Mouse (Mus musculus): ENCODE measurements at regions not wholly inside any gene's neighbourhood (a gene's known extent, or its start where the extent isn't known, plus 50 kb on each side); places are given as distances from the start of the nearest gene placed in this dataset.
"Not testable (repeated sequence)": the region's sequence is repeated elsewhere in the genome, so short reads cannot be mapped to it uniquely, and the experiment has no call there.

DNA sequence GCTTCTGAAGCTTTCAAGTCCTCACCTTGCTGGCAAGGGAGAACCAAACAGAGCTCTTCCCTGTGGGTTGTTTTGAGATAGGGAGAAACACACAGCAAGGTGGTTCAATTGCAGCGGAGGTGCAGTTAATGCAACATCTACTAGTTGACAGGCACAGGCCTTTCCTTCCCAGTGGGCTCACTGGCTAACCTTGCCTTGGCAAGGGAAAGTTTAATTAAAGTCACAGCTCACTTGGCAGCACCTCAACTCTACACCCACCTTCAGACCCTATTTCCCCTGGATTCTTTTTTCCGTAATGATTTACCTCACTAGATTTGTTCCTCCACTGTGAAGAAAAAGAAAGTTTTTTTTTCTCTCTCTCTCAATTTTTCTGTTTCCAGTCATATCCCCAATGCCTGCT, 314.5 kb downstream of the Tlr4 start:
- Histone ChIP-seq H3K27me3 (replicated peaks; ENCODE audit: low read depth, poor library complexity, severe bottlenecking) (no peaks in the 10 kb centered on the region), H3K27ac (replicated peaks) (no peak overlapping the region), H3K9me3 (no peaks in the 10 kb centered on the region), H3K36me3 (replicated peaks) (no peaks in the 10 kb centered on the region), H3K4me1 (no peaks in the 10 kb centered on the region), H3K4me3 (no peak overlapping the region)
- DNase-seq (ENCODE audit: low spot score) = no peak
- WGBS = 90% methylated on average over 2 of the region's 2 CpGs

DNA sequence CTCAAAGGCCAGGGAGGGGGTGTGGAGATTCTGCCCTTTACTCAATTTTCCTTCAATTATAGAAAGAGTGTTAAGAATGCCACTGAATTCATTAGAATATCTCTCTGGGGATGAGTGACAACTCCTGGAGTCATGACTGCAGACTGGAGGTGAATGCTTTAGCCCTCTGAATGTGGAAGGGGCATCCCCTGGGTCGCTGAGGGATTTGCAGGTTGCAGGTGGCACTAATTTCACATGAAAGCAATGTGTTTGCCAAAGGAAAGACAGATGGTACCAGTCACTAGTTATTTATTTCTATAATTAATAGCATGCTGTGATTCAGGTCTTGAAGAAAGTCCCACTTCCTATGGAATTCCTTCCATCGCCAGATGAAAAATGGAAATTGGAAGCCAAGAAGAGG, 321.1 kb downstream of the Tlr4 start:
- Histone ChIP-seq H3K27me3 (replicated peaks; ENCODE audit: low read depth, poor library complexity, severe bottlenecking) (no peaks in the 10 kb centered on the region), H3K4me3 (no peak overlapping the region), H3K9me3 (no peaks in the 10 kb centered on the region), H3K27ac (replicated peaks) (no peak overlapping the region), H3K4me1 (no peaks in the 10 kb centered on the region), H3K36me3 (replicated peaks) (no peaks in the 10 kb centered on the region)
- peak; percentile 14 for DNase-seq (ENCODE audit: low spot score)
- WGBS = 56% methylated on average over 2 of the region's 2 CpGs

DNA sequence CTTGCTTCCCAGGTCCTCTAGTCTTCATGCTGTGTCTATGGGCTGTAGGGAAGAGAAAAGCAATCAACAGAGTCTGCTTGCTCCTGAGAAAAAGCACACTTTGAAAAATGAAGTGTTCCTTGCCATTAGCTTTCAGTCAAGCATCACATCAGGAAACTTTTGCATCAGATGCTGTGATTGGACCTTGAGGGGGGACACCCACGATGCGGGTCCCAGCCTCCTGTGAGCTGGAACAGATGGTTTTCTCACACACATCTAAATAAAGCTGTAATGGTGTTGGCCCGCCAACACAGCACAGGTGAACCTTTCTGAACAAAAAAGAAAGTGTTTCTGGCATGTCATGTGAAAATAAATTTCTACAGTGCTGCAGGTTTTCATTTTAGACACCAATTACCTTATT, 335.3 kb downstream of the Tlr4 start:
- H3K27me3 ChIP-seq (replicated peaks; ENCODE audit: low read depth, poor library complexity, severe bottlenecking) = no peaks in the 10 kb centered on the region
- H3K4me1 ChIP-seq = no peaks in the 10 kb centered on the region
- H3K36me3 ChIP-seq (replicated peaks) = no peaks in the 10 kb centered on the region
- WGBS = 86% methylated on average over 3 of the region's 3 CpGs
- H3K4me3 ChIP-seq = no peak overlapping the region
- no peaks in the 10 kb centered on the region for H3K9me3 ChIP-seq
- H3K27ac ChIP-seq (replicated peaks) = no peak overlapping the region
- no peak for DNase-seq (ENCODE audit: low spot score)

DNA sequence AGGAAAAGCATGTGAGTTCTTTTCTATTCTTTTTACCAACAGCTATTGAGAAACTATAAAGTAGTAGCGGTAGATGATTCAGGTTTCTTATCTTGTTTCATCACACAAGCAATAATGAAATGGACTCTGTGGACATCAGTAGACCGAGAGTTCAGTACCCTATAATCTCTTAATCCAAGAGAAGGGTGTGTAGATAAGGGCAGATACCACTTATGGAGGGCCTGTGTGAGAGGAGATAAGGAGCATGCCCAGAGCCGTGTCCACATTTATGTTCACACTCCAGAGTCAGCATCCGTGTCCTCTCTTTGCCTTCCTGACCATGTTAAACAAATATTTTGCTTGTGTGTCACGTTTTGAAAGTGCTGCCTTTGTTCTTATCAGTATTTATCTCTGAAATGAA, 340.3 kb downstream of the Tlr4 start:
- DNase-seq (ENCODE audit: low spot score) = no peak
- H3K4me1 ChIP-seq = no peaks in the 10 kb centered on the region
- H3K4me3 ChIP-seq = no peak overlapping the region
- 76% methylated on average over 5 of the region's 5 CpGs for WGBS
- no peaks in the 10 kb centered on the region for H3K9me3 ChIP-seq
- H3K27me3 ChIP-seq (replicated peaks; ENCODE audit: low read depth, poor library complexity, severe bottlenecking) = no peaks in the 10 kb centered on the region
- no peaks in the 10 kb centered on the region for H3K36me3 ChIP-seq (replicated peaks)
- H3K27ac ChIP-seq (replicated peaks) = no peak overlapping the region

DNA sequence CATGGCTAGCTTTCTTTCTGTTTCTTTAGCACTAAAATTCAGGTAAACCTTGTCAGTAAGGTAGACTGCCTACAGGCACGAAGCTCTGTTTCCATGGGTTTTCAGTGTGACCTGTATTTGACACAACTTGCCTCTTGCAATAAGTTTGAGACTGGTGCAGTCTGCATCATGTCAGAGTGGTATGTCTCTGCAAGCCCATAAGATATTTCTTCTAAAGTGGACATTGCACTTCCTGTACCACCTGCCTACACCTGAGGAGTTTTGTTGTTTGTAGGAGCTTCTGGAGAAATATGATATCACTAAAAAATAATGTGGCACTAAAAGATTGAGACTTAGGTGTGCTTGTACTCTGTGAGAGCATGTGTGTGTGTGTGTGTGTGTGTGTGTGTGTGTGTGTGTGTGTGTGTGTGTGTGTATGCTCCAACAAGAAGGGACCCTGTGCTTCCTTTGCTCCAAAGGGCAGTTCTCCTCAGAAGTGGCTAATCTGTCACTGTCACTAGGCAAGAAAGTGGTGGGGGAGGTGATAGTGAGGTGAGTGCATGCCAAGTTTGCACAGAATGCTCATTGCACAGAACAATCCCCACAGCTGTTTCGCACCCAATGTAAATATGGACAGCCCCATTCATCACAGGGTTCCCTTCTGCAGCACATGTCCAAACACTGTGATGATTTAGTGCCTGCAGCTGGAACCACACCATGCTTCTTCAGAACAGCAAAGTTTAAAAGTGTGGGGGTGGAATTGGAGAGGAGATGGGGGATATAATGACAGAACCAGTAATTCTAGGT, 360.5 kb downstream of the Tlr4 start:
- no peaks in the 10 kb centered on the region for H3K4me1 ChIP-seq
- DNase-seq (ENCODE audit: low spot score) = no peak
- no peak overlapping the region for H3K27ac ChIP-seq (replicated peaks)
- H3K4me3 ChIP-seq = no peak overlapping the region
- WGBS = 81% methylated on average over 2 of the region's 2 CpGs
- no peaks in the 10 kb centered on the region for H3K36me3 ChIP-seq (replicated peaks)
- H3K9me3 ChIP-seq = no peaks in the 10 kb centered on the region
- no peaks in the 10 kb centered on the region for H3K27me3 ChIP-seq (replicated peaks; ENCODE audit: low read depth, poor library complexity, severe bottlenecking)

DNA sequence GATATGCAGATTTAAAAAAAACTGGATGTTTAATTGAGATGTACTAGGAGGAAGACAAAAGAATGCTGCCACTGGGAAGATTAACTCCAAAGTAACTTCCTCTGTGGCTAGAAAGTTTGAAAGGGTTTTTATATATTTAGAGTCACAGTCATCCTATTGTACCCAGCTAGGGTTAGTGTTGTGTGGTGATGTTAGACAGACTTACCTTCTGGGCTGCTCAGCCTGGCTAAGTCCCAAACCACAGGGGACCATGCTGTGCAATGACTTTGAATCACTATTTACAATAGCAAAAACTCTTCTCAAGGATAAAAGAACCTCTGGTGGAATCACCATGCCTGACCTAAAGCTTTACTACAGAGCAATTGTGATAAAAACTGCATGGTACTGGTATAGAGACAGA, 363.2 kb downstream of the Tlr4 start:
- Histone ChIP-seq H3K4me1 (no peaks in the 10 kb centered on the region), H3K4me3 (no peak overlapping the region), H3K36me3 (replicated peaks) (no peaks in the 10 kb centered on the region), H3K27me3 (replicated peaks; ENCODE audit: low read depth, poor library complexity, severe bottlenecking) (no peaks in the 10 kb centered on the region), H3K9me3 (no peaks in the 10 kb centered on the region), H3K27ac (replicated peaks) (no peak overlapping the region)
- no peak for DNase-seq (ENCODE audit: low spot score)

DNA sequence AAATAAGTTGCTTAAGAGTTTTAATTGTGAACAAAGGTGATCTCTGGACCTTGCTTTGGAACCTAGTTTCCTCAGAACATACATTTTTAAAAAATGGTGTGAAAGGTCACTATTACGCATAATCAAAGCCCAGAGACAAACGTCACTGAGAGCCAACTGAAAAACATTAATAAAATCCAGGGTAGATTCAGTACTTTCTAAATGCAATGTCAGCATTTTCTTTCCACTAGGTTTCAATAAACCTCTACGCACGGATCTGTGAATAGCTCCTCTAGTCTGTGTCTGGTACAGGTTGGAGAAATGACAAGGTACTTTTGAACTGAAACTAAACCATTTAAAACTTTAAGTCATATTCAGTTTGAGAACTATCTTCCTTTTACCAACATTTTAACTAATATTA, 367.0 kb downstream of the Tlr4 start:
- no peaks in the 10 kb centered on the region for H3K4me1 ChIP-seq
- WGBS = 83% methylated on average over 4 of the region's 4 CpGs
- no peak for DNase-seq (ENCODE audit: low spot score)
- H3K27me3 ChIP-seq (replicated peaks; ENCODE audit: low read depth, poor library complexity, severe bottlenecking) = no peaks in the 10 kb centered on the region
- H3K36me3 ChIP-seq (replicated peaks) = no peaks in the 10 kb centered on the region
- no peak overlapping the region for H3K27ac ChIP-seq (replicated peaks)
- H3K4me3 ChIP-seq = no peak overlapping the region
- H3K9me3 ChIP-seq = no peaks in the 10 kb centered on the region

DNA sequence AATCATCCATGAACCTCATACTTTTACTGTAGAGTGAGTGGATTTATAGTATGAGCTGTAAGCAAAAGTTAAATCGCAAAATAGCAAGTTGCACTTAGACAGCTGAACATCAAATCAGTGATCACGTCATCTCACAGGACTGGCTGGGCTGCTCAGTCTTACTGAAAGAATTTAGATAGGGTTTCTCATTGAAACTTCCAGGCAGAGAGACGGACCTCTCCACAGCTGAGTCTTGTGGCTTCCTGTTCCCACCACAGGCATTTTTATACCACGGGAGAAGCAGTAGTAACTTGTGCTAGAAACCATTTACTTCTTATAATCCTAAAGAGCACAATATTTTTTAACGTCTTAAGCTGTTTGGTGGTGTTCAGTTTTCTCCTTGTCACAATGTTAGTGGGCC, 369.5 kb downstream of the Tlr4 start:
- no peaks in the 10 kb centered on the region for H3K9me3 ChIP-seq
- H3K27ac ChIP-seq (replicated peaks) = no peak overlapping the region
- no peaks in the 10 kb centered on the region for H3K36me3 ChIP-seq (replicated peaks)
- no peak for DNase-seq (ENCODE audit: low spot score)
- no peaks in the 10 kb centered on the region for H3K4me1 ChIP-seq
- H3K27me3 ChIP-seq (replicated peaks; ENCODE audit: low read depth, poor library complexity, severe bottlenecking) = no peaks in the 10 kb centered on the region
- 91% methylated on average over 5 of the region's 5 CpGs for WGBS
- no peak overlapping the region for H3K4me3 ChIP-seq

DNA sequence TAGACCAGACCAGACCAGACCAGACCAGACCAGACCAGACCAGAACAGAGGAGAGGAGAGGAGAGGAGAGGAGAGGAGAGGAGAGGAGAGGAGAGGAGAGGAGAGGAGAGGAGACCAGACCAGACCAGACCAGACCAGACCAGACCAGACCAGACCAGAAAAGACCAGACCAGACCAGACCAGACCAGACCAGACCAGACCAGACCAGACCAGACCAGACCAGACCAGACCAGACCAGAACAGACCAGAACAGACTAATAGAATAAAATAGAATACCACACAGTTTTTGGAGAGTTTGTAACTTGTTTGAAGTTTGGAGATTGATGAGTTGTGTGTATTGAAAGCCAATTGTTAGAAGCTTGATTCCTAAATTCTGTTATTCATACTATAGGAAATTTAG, 381.0 kb downstream of the Tlr4 start:
- not testable (repeated sequence) for H3K9me3 ChIP-seq; H3K36me3 ChIP-seq (replicated peaks); DNase-seq (ENCODE audit: low spot score); H3K27ac ChIP-seq (replicated peaks); H3K27me3 ChIP-seq (replicated peaks; ENCODE audit: low read depth, poor library complexity, severe bottlenecking); H3K4me3 ChIP-seq; H3K4me1 ChIP-seq

DNA sequence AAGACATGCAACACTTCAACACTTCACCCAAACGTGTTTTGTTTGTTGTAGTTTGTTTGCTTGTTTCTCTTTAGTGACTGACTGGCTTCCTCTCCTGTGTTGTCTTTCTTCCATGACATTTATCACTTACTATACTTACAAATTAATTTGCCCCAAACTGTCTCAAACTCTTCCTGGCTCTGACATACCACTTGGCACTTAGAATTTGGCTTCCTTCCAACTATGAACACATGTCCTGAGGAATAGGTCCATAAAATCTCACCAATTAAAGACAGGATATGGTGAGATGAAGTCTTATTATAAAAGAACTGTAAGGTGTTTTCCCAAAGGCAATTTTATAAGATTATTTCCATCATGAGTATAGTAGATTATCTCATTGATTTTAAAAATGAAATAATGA, 386.0 kb downstream of the Tlr4 start:
- Histone ChIP-seq H3K27ac (replicated peaks) (no peak overlapping the region), H3K4me1 (no peaks in the 10 kb centered on the region), H3K4me3 (no peak overlapping the region), H3K9me3 (no peaks in the 10 kb centered on the region), H3K27me3 (replicated peaks; ENCODE audit: low read depth, poor library complexity, severe bottlenecking) (no peaks in the 10 kb centered on the region), H3K36me3 (replicated peaks) (no peaks in the 10 kb centered on the region)
- DNase-seq (ENCODE audit: low spot score) = no peak
- 70% methylated on average over 1 of the region's 1 CpGs for WGBS

DNA sequence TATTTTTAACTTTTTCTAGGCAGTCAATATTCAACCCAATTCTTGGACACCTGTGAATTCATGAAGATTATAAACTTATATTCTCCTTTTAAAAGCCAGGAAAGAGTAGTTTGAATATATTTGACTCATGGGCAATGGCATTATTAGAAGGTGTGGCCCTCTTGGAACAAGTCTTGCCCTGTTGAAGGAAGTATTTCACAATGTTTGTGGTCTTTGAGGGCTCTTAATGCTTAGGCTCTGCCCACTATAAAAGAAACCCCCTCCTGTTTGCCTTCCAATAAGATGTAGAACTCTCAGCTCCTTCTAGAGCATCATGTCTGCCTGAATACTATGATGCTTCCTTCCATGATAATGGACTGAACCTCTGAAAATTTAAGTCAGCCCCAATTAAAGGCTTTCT, 397.1 kb downstream of the Tlr4 start:
- Histone ChIP-seq H3K27ac (replicated peaks) (no peak overlapping the region), H3K4me1 (no peaks in the 10 kb centered on the region), H3K9me3 (no peaks in the 10 kb centered on the region), H3K4me3 (no peak overlapping the region), H3K36me3 (replicated peaks) (no peaks in the 10 kb centered on the region), H3K27me3 (replicated peaks; ENCODE audit: low read depth, poor library complexity, severe bottlenecking) (no peaks in the 10 kb centered on the region)
- no peak for DNase-seq (ENCODE audit: low spot score)

DNA sequence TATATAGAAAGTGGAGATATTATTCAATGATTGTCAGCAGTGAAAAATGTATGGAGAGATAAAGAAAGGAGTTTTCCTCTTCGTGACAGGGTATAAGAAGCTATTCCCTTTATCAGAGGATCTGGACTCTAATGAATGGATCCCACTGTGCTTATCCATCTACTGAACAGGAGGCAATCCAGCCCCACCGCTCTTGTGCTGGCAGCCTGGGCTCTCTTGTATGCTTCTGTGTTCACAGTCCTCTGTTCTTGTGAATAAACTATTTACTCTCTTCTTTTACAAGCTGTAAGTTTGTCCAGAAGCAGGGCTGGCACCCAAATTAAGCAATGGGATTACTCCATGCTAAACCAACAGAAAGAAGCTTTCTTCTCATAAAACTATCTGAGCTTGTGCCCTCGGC, 401.8 kb downstream of the Tlr4 start:
- H3K9me3 ChIP-seq = no peaks in the 10 kb centered on the region
- H3K36me3 ChIP-seq (replicated peaks) = no peaks in the 10 kb centered on the region
- no peaks in the 10 kb centered on the region for H3K4me1 ChIP-seq
- no peak overlapping the region for H3K27ac ChIP-seq (replicated peaks)
- DNase-seq (ENCODE audit: low spot score) = no peak
- 85% methylated on average over 3 of the region's 3 CpGs for WGBS
- no peak overlapping the region for H3K4me3 ChIP-seq
- H3K27me3 ChIP-seq (replicated peaks; ENCODE audit: low read depth, poor library complexity, severe bottlenecking) = no peaks in the 10 kb centered on the region

DNA sequence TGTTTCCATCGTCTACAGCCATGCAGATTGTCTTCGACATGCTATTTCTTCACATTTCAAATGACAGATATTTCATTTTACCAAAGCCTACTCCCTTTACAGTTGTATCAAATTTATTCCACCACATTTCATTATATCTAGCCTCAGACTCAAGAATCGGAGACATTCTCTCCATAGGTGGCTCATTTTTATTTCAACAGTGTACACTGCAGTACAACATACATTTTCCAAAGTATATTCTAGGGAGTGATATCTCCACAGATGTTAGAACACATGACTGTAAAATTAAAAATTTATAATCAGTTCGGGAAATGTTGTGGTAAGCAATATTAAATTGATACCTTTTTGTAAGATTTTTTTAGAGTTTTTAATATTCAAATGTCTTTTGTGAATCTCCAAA, 446.2 kb downstream of the Tlr4 start:
- DNase-seq (ENCODE audit: low spot score) = no peak
- Histone ChIP-seq H3K9me3 (no peaks in the 10 kb centered on the region), H3K36me3 (replicated peaks) (no peaks in the 10 kb centered on the region), H3K4me3 (no peak overlapping the region), H3K27me3 (replicated peaks; ENCODE audit: low read depth, poor library complexity, severe bottlenecking) (no peaks in the 10 kb centered on the region), H3K4me1 (no peaks in the 10 kb centered on the region), H3K27ac (replicated peaks) (no peak overlapping the region)
- 87% methylated on average over 4 of the region's 4 CpGs for WGBS

DNA sequence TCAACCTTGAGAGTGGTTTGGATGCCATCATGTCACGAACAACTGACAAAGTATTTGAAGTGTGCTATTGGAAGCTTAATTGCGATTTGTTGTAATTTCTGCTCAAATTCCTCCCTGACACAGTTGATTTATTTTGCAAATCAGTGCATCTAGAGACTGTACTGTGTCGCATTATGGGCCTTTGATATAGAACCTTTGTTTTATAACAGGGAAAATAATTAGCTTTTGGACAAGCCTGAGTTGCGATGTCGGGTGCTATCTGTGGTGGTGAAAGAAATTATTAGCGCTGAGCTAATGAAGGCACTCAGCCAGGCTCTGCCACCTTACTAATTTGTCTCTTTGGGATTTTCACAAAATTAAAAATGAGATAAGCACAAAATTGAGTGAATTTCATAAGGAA, 473.6 kb downstream of the Tlr4 start:
- Histone ChIP-seq H3K36me3 (replicated peaks) (no peaks in the 10 kb centered on the region), H3K4me3 (no peak overlapping the region), H3K27ac (replicated peaks) (no peak overlapping the region), H3K4me1 (no peaks in the 10 kb centered on the region), H3K9me3 (no peaks in the 10 kb centered on the region), H3K27me3 (replicated peaks; ENCODE audit: low read depth, poor library complexity, severe bottlenecking) (no peaks in the 10 kb centered on the region)
- 90% methylated on average over 6 of the region's 6 CpGs for WGBS
- DNase-seq (ENCODE audit: low spot score) = no peak

Measured in embryonic facial prominence, embryonic 10.5 days (tissue).